Mouse (Mus musculus): ENCODE data around the gene Naglu.

- TF ChIP-seq MAX (IDR thresholded peaks at IDR 0.05; ENCODE audit: low read length) (no peak), POLR2A (IDR thresholded peaks at IDR 0.05; ENCODE audit: low read depth, low read length) (no peak), SIN3A (IDR thresholded peaks at IDR 0.05; ENCODE audit: low read length) (no peak), CTCF (conservative IDR thresholded peaks at IDR 0.05 in 1 of 2, IDR thresholded peaks at IDR 0.05 in 1 of 2; ENCODE audit: low read depth in 2 of 2, low read length in 2 of 2) (no peak), KAT2A (IDR thresholded peaks at IDR 0.05; ENCODE audit: insufficient replicate concordance, low read length) (no peak), CHD1 (IDR thresholded peaks at IDR 0.05; ENCODE audit: low read depth, low read length) (no peak), EP300 (IDR thresholded peaks at IDR 0.05; ENCODE audit: low read length) (no peak), TBP (conservative IDR thresholded peaks at IDR 0.05; ENCODE audit: low read depth, low read length) (no peak), UBTF (IDR thresholded peaks at IDR 0.05; ENCODE audit: low read depth, low read length) (no peak), ZMIZ1 (IDR thresholded peaks at IDR 0.05; ENCODE audit: low read depth, low read length) (no peak), ZC3H11A (IDR thresholded peaks at IDR 0.05; ENCODE audit: low read depth, low read length) (no peak), USF1 (IDR thresholded peaks at IDR 0.05; ENCODE audit: low read depth, low read length) (no peak), ETS1 (conservative IDR thresholded peaks at IDR 0.05; ENCODE audit: low read depth, low read length) (no peak)
Observed at GRCm38 (mm10) chr11:101024001-101024400, 45.8 kb upstream of the Naglu start.
